Mouse (Mus musculus) small intestine, adult 2 months (tissue): ENCODE data around the gene Fam57b. TPM values are rescaled to one million over a fixed set of nuclear protein-coding genes. Genes with fewer than 3 reads are reported as not detected.

Source experiments
- H3K27ac ChIP-seq: fragments of 200-500 bp; 2 replicates; pipeline ENCODE4 v1.5.1; 2012; ENCODE audit warnings: low read depth, low read length, control low read depth, inconsistent platforms; ENCODE audit not compliant: insufficient read depth
- H3K27me3 ChIP-seq: fragments of 200-500 bp; 2 replicates; pipeline ENCODE4 v1.6.1; 2012; ENCODE audit warnings: mild to moderate bottlenecking, moderate library complexity, low read length, inconsistent platforms; ENCODE audit not compliant: control insufficient read depth, insufficient read depth
- H3K36me3 ChIP-seq: fragments of 200-500 bp; 2 replicates; pipeline ENCODE4 v1.6.1; 2012; ENCODE audit warnings: mild to moderate bottlenecking, low read length, control low read depth, inconsistent platforms; ENCODE audit not compliant: control insufficient read depth, insufficient read depth
- H3K4me1 ChIP-seq: fragments of 200-500 bp; 2 replicates; pipeline ENCODE4 v1.6.1; 2012; ENCODE audit warnings: low read length, inconsistent platforms, mixed read lengths; ENCODE audit not compliant: control insufficient read depth, insufficient read depth, insufficient read length
- H3K4me3 ChIP-seq: fragments of 200-500 bp; 2 replicates; pipeline ENCODE4 v1.5.1; 2012; ENCODE audit warnings: low read depth, mild to moderate bottlenecking, control low read depth, inconsistent platforms, low read length, moderate library complexity
- CTCF ChIP-seq: fragments of 200-500 bp; IDR thresholded peaks from 2 replicates; pipeline ENCODE4 v1.5.1; 2012; ENCODE audit warnings: low read depth, mild to moderate bottlenecking, control low read depth, inconsistent platforms, low read length, moderate library complexity, mixed read lengths; ENCODE audit not compliant: insufficient replicate concordance, insufficient read length; ENCODE audit errors: extremely low read depth
- POLR2A ChIP-seq: fragments of 200-500 bp; IDR thresholded peaks from 2 replicates; pipeline ENCODE4 v1.6.1; 2012; ENCODE audit warnings: low read depth, mild to moderate bottlenecking, control low read depth, inconsistent platforms, low read length, moderate library complexity
- WGBS: fragments of 180-500 bp; shearing (Covaris S2); methylation state at CpG from one replicate; pipeline ENCODE4 v1.1.7; 2018; 5-methylcytosine and 5-hydroxymethylcytosine counted together
- polyA plus RNA-seq: library from polyadenylated mRNA; depleted of rRNA; stranded (reverse); fragments of >200 nt; gene quantifications from 2 replicates; pipeline ENCODE4 v1.2.3, GENCODE M21; 2012

Gene Fam57b
- polyA plus RNA-seq, 1 experiment, result 4.1 TPM

GRCm38 (mm10) chr7:126759672-126760390, 37.6 kb upstream of the Fam57b start:
- H3K36me3 ChIP-seq, result peaks cover 28% of the 10 kb centered on the region
- 1% methylated on average over 23 of the region's 24 CpGs for WGBS
- H3K4me1 ChIP-seq, result peaks cover 14% of the 10 kb centered on the region; the same call in 1 of the 2 replicates
- TF ChIP-seq POLR2A, result no peak; the same call in 1 of the 2 replicates
- no peak for TF ChIP-seq CTCF
- H3K27me3 ChIP-seq, result no peaks in the 10 kb centered on the region
- H3K4me3 ChIP-seq, result peak overlapping the region; percentile 97
- peak overlapping the region; percentile 100 for H3K27ac ChIP-seq

GRCm38 (mm10) chr7:126760391-126760802, 37.1 kb upstream of the Fam57b start:
- 8% methylated on average over 3 of the region's 3 CpGs for WGBS
- no peak for TF ChIP-seq CTCF
- peak; percentile 43 for TF ChIP-seq POLR2A
- H3K36me3 ChIP-seq, result peaks cover 33% of the 10 kb centered on the region
- peak overlapping the region; percentile 100 for H3K27ac ChIP-seq
- H3K4me1 ChIP-seq, result peaks cover 10% of the 10 kb centered on the region; the same call in 1 of the 2 replicates
- H3K27me3 ChIP-seq, result no peaks in the 10 kb centered on the region
- peak overlapping the region; percentile 97 for H3K4me3 ChIP-seq

- WGBS, result 19% methylated on average over 4 of the region's 4 CpGs
- peaks cover 13% of the 10 kb centered on the region for H3K4me1 ChIP-seq
- TF ChIP-seq CTCF, result no peak
- TF ChIP-seq POLR2A, result no peak
- H3K36me3 ChIP-seq, result peaks cover 37% of the 10 kb centered on the region
- H3K27me3 ChIP-seq, result no peaks in the 10 kb centered on the region
- peak overlapping the region; percentile 100 for H3K27ac ChIP-seq
- peak overlapping the region; percentile 97 for H3K4me3 ChIP-seq
Observed at GRCm38 (mm10) chr7:126760956-126761355, 36.5 kb upstream of the Fam57b start.

- Histone ChIP-seq H3K4me1 (peaks cover 17% of the 10 kb centered on the region), H3K4me3 (peak overlapping the region; percentile 47), H3K27ac (peak overlapping the region; percentile 100), H3K27me3 (no peaks in the 10 kb centered on the region), H3K36me3 (peaks cover 41% of the 10 kb centered on the region)
- peak; percentile 58; the same call in 1 of the 2 replicates for TF ChIP-seq POLR2A
- no peak for TF ChIP-seq CTCF
- WGBS, result 13% methylated on average over 6 of the region's 6 CpGs
Observed at GRCm38 (mm10) chr7:126761529-126762067, 35.9 kb upstream of the Fam57b start.

GRCm38 (mm10) chr7:126762471-126763008, 34.9 kb upstream of the Fam57b start:
- Histone ChIP-seq H3K36me3 (peaks cover 51% of the 10 kb centered on the region), H3K27ac (0 out of 2 replicates have a peak overlapping the region, but pooled peaks have one; percentile 24), H3K4me1 (peaks cover 17% of the 10 kb centered on the region), H3K27me3 (no peaks in the 10 kb centered on the region), H3K4me3 (no peak overlapping the region)
- no peak for TF ChIP-seq POLR2A
- TF ChIP-seq CTCF, result no peak
- 69% methylated on average over 17 of the region's 17 CpGs for WGBS

GRCm38 (mm10) chr7:126765540-126765939, 31.9 kb upstream of the Fam57b start:
- TF ChIP-seq POLR2A, result no peak
- TF ChIP-seq CTCF, result no peak
- Histone ChIP-seq H3K36me3 (peaks cover 75% of the 10 kb centered on the region), H3K4me3 (no peak overlapping the region), H3K4me1 (peaks cover 17% of the 10 kb centered on the region), H3K27me3 (no peaks in the 10 kb centered on the region), H3K27ac (no peak overlapping the region)
- whole genome bisulfite sequencing, result 81% methylated on average over 9 of the region's 9 CpGs

GRCm38 (mm10) chr7:126766201-126766600, 31.3 kb upstream of the Fam57b start, which contains the start of gene Gdpd3:
Gdpd3 (plus strand) TSS chr7:126766334.
- H3K4me1 ChIP-seq, result peaks cover 16% of the 10 kb centered on the region
- WGBS, result 53% methylated on average over 16 of the region's 16 CpGs
- TF ChIP-seq POLR2A (no peak), CTCF (no peak)
- H3K27ac ChIP-seq, result no peak within 1 kb of the TSS
- H3K36me3 ChIP-seq, result peaks cover 78% of the 10 kb centered on the region
- no peaks in the 10 kb centered on the region for H3K27me3 ChIP-seq
- H3K4me3 ChIP-seq, result no peak within 1 kb of the TSS
